Mouse (Mus musculus) megakaryocyte-erythroid progenitor cell, adult 5-6 weeks (primary cell): ENCODE measurements at regions not wholly inside any gene's neighbourhood (a gene's known extent, or its start where the extent isn't known, plus 50 kb on each side); places are given as distances from the start of the nearest gene placed in this dataset.
"Not testable (repeated sequence)": the region's sequence is repeated elsewhere in the genome, so short reads cannot be mapped to it uniquely, and the experiment has no call there.

Experiments used
- ATAC-seq: replicated peaks from 2 replicates; pipeline ENCODE4 v1.8.0; 2016; ENCODE audit warnings: mild to moderate bottlenecking, inconsistent platforms; ENCODE audit not compliant: severe bottlenecking, poor library complexity, low FRiP score, low TSS enrichment

- ATAC-seq: 0 out of 2 replicates have a peak, but pooled peaks have one; percentile 59
Observed at GRCm38 (mm10) chr15:90882349-90882748, 167.4 kb downstream of the Kif21a start.

DNA sequence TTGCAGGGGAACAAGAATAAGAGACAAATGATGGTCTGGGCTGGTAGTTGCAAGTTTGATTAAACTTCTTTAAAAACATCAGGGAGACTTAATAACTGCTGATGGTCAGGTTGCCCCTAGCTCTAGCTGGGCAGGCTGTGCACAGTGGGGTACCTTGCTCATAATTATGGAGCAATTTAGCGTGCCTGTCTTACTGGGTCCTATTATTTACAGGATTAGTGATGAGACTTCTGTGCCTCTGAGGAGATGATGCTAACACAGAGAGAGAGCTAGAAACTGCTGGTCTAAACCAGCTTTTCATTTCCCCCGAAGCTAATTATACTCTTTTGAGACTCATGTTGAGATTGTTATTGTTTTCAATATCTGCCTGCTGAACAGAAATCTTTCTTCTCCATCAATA, 180.3 kb downstream of the Kif21a start:
- no peak for ATAC-seq

DNA sequence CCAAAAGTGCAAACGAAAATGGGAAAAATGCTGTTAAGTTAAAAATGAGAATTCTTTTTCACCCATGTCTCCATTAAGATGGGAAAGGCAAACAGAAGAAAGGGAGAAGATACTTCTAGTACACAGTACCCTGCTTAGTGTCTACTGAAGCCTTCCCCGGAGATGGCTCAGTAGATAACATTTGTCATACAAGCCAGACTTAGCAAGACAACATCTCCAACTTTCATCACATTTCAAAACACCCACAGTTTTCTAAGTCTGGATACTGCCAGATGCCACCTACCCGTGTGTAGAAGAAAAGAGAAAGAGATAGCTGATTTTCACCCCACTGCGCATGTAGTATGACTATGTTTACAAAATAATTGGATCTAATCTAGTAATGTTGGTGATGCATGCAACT, 174.5 kb upstream of the Cpne8 start:
- ATAC-seq: not testable (repeated sequence)

DNA sequence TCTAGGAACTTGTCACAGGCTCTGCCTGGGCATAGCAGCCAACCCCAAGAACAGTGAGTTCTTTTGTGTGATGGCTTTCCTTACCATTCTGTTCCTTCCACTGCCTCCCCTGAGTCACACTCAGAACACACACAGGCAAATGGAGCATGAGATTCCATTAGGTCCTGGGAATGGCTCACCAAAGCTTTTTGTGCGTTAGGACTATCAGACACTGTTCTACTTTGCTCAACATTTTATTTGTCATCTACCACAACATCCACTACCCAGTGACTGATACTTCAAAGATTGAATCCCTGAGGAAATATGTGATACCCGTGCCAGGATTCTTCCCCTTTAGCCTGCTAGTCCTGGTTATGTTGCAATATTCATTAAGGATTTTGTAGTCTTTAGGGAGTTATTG, 172.8 kb upstream of the Cpne8 start:
- ATAC-seq: no peak

DNA sequence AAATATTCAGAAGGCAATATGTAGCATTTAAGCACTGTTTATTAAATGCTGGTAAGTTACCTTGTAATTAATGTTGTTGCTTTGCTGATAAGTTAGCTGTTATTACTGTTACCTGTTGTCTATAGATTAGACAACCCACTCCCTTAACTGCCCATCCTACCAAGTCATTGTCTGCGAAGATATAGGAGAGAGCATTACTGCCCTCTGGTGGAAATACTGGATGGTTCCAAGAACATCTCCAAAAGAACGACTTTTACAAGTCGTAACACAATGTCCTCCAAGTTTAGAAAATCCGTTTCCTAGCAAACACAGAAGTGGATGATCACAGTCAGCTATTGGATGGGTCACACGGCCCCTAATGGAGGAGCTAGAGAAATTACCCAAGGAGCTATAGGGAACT, 162.2 kb upstream of the Cpne8 start:
- 0 out of 2 replicates have a peak, but pooled peaks have one; percentile 57 for ATAC-seq

GRCm38 (mm10) chr15:90835586-90835985, 156.4 kb upstream of the Cpne8 start:
- ATAC-seq: no peak

- ATAC-seq: no peak
Observed at GRCm38 (mm10) chr15:90827816-90828215, 148.6 kb upstream of the Cpne8 start.

- no peak for ATAC-seq
Observed at GRCm38 (mm10) chr15:90822306-90822705, 143.1 kb upstream of the Cpne8 start.

GRCm38 (mm10) chr15:90819949-90820655, 140.9 kb upstream of the Cpne8 start:
- no peak for ATAC-seq

DNA sequence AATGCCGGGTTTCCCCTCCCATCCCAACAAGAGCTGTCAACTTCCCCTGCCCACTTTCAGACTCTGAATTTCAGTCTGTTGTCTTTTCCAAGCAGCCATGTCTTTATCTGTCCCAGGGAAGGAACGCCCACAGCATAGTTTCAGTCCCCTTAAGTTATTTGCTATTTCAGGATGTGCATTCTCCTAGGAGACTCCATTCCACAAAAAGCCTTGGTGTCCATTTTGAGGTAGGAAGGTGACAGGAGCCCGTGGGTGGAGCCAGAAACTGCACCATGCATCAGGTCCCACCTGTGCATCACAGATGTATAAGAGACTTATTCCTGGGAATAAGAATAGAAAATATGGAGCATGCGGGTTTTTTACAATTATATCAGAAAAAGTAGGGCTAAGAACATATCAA, 138.9 kb upstream of the Cpne8 start:
- no peak for ATAC-seq

DNA sequence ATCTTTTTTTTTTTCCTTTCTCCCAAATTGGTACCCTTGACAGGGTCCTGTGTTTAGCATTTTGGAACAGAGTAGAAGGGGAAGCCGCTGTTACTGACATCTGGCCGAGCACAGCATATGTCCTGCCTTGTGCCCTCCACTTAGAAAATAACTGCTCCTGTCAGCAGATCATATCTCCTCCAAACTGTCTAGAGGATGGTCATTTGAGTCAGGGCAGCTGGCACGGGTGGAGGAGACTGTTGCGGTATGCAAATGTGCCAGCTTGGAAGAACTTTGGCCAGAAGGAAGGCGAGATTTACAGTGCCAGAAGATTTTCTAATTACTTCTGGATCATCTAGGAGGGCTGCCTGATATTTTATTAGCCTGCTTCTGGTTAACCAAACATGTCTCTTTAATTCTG, 134.7 kb upstream of the Cpne8 start:
- ATAC-seq: no peak

GRCm38 (mm10) chr15:90810341-90810740, 131.1 kb upstream of the Cpne8 start:
- no peak for ATAC-seq

GRCm38 (mm10) chr15:90808236-90808635, 129.0 kb upstream of the Cpne8 start:
- no peak for ATAC-seq

DNA sequence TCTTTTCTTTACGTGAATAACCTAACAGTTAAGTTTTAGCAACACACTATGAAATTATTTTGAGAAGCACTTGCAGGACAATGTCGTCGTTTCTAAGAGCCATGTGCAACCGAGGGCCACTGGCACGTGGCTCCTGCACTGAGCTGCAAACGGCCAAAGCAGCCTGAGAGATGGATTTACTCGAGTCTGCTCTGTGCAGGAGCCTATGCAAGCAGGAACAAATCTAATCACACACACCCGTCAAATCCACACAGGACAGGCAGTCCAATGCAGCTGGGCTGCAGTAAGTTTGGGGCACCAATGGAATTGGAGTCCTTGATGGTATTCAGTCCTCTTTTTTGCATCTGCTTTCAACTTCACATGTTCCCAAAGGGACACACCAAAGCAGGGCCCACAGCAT, 118.8 kb upstream of the Cpne8 start:
- no peak for ATAC-seq

- ATAC-seq: no peak
Observed at GRCm38 (mm10) chr15:90789941-90790340, 110.7 kb upstream of the Cpne8 start.

GRCm38 (mm10) chr15:90784741-90785140, 105.5 kb upstream of the Cpne8 start:
- ATAC-seq: no peak

GRCm38 (mm10) chr15:90767521-90767920, 88.3 kb upstream of the Cpne8 start:
- ATAC-seq: no peak

DNA sequence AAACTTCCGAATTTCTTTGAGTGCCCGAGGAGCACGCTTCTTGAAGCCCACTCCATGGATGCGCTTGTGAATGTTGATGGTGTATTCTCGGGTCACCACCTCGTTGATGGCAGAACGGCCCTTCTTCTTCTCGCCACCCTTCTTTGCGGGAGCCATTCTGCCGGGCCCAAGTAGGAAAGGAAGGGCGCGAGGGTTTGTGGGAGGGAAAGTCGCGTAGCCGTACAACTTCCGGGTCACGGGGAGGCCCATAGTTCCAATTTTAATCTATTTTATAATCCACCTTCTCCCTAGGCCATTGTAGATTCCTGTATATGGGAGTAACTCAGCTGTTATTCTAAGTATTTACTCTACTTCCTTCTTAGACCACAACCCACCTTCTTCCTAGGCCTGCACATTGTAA, 85.3 kb upstream of the Cpne8 start:
- 0 out of 2 replicates have a peak, but pooled peaks have one; percentile 57 for ATAC-seq

- ATAC-seq: no peak
Observed at GRCm38 (mm10) chr15:90733891-90734290, 54.7 kb upstream of the Cpne8 start.
